Mouse (Mus musculus) MN1 (cell line): ENCODE data around the gene Pirb.

Experiments used
- DNase-seq: peaks from one replicate; pipeline ENCODE4 v3.0.0-alpha.2; 2016; ENCODE audit warnings: low spot score

Pirb gene

GRCm38 (mm10) chr7:3692382-3692986 lies 27.7 kb downstream of the Pirb start, which contains the start of gene Tsen34:
TSS of gene Tsen34 (plus strand) at chr7:3692863.
- DNase-seq, result no peak

DNA sequence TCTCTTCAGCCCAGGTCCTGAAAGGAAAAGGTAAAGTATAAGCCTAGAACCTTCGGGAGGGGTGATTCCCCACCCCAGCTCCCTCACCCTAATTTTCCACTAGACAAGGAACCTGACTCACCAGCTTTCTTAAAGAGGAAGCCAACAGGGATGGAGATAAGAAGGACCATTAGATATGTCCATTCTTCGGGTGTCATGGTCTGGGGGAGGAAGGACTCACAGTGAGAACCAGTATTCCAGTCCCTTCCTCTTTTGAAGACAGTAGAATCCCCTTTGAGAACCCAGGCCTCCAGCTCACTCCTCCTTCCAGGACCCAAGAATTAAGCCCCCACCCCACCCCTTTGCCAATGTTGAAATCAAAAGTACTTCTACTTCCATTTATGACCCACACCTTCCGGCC lies 28.3 kb downstream of the Pirb start:
- DNase-seq, result no peak

- no peak for DNase-seq
Measured at GRCm38 (mm10) chr7:3685400-3686187, 34.6 kb downstream of the Pirb start.

GRCm38 (mm10) chr7:3684698-3685097 lies 35.5 kb downstream of the Pirb start:
- DNase-seq, result no peak

GRCm38 (mm10) chr7:3683908-3684550 lies 36.2 kb downstream of the Pirb start:
- no peak for DNase-seq

DNA sequence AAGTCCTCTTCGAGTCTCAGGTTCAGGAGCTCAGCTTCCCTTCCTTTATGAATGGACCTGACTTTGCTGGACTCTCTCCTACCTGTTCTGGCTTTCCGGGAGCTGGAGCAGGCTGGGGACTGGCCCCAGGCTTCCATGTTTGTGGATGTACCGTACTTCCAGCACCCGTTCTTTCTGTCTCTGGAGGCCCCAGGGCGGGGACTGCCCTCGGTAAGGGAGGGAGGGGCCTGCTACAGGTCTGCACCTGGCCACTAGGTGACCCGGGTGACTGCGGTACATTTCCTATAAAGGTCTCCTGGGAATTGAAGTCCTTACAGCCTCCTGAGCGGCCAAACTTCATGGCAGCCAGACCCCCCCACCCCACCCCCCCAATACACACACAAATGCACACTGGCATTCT lies 42.8 kb downstream of the Pirb start, which contains the start of gene Tmc4:
TSS of gene Tmc4 (minus strand) at position 212 of the 400 bp plus-strand sequence.
- no peak for DNase-seq

DNA sequence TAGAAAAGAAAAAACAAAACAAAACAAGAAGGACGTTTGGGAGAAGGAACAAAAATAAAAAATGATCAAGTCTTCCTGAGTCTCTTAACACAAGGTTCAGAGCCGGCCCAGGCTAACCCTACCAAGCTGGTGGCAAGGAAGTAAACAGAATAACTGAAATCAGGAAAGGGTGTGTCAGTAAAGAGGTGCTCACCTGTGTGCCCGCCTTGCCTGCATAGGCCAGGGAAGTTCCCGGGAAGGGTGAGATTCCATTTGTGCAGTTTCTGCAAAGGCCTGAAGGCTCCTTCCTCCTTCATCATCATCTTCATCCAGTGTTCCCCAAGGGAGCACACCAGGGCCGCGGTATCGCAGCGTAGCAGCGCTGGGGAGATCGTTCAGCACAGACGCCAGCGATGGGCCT lies 43.8 kb downstream of the Pirb start:
- DNase-seq, result no peak

DNA sequence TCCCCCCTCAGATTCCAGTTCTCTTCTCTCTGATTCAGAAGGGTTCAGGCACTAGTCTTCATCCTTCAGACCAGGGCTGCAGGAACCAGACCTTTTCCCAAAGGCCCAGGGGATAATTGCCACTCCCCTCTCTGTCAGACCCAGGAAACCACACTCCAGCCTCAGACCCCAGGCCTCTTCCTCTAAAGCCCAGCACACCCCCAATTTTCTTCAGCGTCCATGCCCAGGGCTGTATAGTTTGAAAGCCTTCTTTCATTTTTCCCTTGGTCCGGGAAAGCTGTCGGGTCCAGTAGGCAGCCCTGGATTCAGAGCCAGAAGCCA lies 45.0 kb downstream of the Pirb start:
- no peak for DNase-seq

- DNase-seq, result peak; percentile 74
Measured at GRCm38 (mm10) chr7:3674507-3675227, 45.5 kb downstream of the Pirb start.

DNA sequence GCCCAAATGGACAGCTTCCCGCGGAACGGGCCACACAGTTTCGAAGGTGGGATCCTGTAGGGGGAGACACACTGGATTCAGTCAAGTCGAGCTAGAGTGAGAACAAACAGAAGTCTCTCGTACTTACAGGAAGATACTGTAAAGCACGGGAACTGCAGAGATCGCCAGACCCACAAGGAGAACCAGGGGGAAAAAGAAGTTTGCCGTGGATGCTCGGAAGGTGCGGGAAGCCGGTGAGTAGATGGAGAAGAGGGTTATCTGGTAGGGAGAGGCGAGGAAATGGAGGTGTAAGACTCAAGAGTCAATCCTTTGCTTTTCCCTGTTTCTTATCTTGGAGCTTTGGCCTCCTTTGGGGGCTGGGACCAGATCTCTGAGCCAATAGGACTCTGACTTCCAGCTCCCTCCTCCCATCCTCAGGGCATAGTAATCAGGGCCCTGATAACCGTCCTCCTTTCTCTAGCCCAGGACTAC lies 53.2 kb downstream of the Pirb start:
- DNase-seq, result peak; percentile 26

DNA sequence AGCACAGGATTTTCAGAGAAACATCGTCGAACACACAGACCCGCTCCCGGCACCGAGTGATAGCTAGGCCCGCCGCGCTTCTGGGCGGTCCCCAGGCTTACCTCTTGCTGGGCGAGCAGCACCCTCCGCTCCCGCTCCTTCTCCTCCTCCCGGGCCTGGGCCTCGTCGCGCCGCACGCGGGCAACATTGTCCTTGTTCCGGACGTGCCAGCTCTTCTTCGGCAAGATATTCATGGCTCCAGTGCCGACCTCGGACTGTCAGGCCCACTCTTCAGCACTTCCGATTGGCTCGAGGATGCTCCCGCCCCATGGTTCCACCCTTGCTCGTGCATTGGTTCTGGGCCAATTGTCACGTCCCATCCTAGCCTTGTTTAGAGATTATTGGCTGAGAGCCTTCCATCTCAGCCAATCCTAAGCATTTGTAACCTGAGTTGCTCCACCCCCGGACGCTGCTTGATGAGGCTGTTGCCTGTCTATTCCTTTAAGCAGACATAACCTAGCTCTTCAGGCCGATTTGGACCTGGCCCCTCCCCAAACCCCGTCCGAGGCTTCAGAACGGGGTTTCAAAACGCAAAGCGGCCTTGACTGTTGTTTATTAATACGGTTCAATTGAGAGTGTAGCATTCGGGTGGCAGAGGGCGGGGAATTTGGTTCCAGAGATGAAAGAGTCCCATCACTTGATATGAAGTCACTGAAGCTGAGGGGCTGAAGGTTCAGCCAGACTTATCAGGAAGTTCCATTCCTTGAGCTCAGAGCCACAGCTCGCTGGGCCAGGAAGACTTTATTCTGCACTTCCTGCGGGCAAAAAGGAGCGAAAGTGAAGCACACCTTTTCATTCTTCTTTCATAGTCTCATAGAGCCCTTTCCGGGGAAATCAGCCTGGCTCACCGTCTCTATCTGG lies 54.7 kb downstream of the Pirb start, which contains the start of gene Leng1:
TSS of gene Leng1 (minus strand) at position 626 of the 900 bp plus-strand sequence.
- DNase-seq, result peak; percentile 96

GRCm38 (mm10) chr7:3664524-3665214 lies 55.5 kb downstream of the Pirb start:
- DNase-seq, result peak; percentile 17
